Mouse (Mus musculus) thymus, postnatal 10 days (tissue): ENCODE measurements around the gene Gm17334.

ENCODE experiments used
- DNase-seq, 2 experiments: peaks; one replicate each; pipeline ENCODE4 v3.0.0; 2021; ENCODE audit warnings: low spot score in 2 of 2

Gene Gm17334

DNA sequence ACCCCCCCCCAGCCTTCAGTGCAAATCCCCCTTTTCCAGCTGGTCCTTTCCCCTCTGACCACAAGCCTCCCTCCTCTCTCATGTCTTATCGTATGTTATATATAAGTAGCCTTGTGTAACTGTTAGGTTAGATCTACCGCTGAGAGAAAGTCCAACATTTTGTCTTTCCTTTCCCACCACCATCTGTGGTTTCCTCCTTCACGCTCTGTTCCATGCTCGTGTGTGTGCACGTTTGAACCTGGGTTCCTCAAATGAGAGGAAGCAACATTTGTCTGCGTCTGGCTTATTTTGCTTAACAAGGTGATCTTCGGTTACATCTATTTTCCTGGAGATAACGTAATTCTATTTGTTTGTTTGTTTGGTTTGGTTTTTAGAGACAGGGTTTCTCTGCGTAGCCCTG is 25.0 kb downstream of the Gm17334 start:
- no peak for DNase-seq

GRCm38 (mm10) chr11:53745260-53745659 is 27.7 kb downstream of the Gm17334 start:
- no peak for DNase-seq

GRCm38 (mm10) chr11:53742353-53742752 is 30.6 kb downstream of the Gm17334 start:
- DNase-seq: no peak

DNA sequence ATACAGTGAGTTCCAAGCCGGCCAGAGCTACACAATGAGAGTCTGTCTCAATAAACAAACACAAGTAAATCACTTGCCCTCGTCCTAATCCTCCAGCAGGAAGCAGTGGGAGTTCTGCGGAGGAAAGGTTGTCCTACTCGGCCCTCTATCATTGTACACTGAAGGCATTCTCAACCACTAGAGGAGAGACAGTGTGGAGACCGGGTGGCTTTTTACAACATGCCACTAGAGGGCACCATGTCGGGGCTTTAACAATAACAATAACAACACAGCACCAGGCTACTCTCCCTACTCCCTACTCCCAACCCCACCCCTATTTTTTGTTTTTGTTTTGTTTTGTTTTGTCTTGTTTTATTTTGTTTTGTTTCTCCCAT is 35.4 kb downstream of the Gm17334 start:
- peak; percentile 51 to 73 for DNase-seq

GRCm38 (mm10) chr11:53736771-53737572 is 36.0 kb downstream of the Gm17334 start:
- DNase-seq: peak; percentile 59 to 83

DNA sequence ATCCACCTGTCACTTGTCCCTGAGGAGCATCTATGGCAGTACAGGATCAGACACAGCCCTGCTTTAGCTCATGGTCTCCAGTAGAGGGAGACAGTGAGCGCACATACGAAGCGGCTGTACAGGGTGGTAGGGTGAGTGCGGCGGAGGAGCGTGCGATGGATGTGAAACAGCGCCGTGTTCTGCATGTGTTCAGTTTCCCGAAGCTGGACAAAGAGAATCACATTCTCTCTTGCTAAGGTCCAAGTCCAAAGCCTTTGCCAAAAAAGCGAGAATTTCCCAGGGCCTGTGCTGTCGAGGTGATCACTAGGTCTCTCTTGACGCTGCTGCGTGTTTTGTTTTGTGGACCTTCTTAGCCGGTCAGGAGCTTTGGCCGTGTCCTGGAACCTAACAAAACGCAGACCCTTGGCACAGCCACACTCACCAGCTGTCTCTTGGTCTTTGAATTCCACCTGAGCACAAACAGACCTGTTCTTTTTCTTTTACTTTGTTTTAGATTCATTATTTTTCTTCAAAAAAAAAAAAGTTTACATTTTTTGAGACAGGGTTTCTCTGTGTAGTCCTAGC is 37.2 kb downstream of the Gm17334 start:
- peak; percentile 54 to 82 for DNase-seq

DNA sequence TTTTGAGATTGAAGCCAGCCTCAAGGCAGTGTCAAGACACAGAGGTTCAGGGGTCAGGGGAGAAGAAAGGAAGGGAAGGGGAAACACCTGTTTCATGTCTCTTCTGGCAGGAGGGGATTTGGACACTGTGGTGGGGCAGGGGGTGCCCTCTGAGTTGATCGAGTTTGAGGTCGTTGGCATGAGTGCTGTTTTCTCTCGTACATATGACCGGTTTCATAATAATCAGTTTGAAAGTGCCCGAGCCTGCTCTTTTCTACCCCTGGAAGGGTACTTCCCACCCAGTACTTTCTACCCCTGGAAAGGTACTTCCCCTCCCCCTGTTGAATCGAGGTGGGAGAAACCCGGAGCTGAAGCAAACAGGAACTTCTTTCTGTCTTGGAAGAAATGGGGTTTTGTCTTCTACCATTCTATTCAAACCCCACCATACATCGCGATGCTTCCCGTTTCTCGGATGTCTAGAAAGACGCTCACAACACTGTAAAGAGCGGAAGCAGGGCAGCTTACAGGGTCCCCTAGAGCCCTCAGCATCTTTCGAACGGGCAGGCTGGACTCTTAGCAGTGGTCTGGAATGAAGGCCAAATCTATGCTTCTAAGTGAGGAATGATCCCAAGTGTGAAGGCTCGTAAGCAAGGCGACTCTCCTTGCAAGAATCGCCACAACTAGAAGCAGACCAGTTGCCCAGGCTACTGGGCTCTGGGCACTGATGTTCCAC is 37.9 kb downstream of the Gm17334 start:
- no peak for DNase-seq

- DNase-seq: no peak
Observed at GRCm38 (mm10) chr11:53734431-53734830, 38.6 kb downstream of the Gm17334 start.

GRCm38 (mm10) chr11:53733824-53734223 is 39.2 kb downstream of the Gm17334 start:
- no peak for DNase-seq

DNA sequence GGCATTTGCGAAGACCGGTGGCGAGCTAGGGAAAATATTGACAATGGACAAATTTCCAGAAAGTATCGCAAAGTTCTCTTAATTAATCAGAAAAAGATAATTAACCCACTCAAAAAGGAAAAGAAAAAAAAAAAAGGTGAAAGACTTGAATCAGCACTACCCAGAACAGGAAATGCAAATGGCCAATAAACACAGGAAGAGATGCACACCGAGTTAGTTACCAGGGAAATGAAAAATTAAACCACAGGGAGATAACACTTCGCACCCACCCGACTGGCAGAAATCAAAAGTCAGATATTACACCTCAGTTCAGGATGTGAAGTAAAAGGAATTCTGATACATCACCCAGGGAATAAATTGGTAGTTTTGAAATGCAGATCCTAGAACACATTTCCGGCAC is 40.7 kb downstream of the Gm17334 start:
- DNase-seq: no peak

DNA sequence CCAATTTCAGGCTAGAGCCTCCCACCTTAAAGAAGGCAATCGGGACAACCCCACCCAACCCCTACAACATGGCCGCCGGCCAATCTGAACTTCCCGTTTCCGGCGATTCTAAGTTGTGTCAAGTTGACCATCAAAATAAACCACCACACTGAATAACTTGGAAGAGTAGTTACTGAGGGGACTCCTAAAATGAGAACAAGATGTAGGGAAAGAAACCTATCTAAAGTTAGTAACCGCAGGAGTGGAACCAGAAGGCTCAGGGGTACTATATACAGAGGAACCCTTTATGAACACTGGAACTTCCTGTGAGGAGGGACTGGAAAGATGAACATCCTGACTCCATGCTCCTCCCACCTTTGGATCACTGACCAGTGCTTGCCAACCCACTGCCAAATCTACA is 41.5 kb downstream of the Gm17334 start:
- DNase-seq: no peak
